Mouse (Mus musculus) cerebellum, postnatal 4 days (tissue): ENCODE results near the gene Tiam1.
A peak's percentile ranks its signal among the peaks of the same experiment; 100 is the strongest.

ENCODE experiments used
- DNase-seq, 2 experiments: peaks; one replicate each; pipeline ENCODE4 v3.0.0; 2022; ENCODE audit warnings: low spot score in 2 of 2, mixed read lengths in 1 of 2

Gene Tiam1

GRCm38 (mm10) chr16:90143760-90144516, at the start of gene Tiam1:
Gene Tiam1, minus strand, starts transcription at chr16:90143769.
- peak; percentile 94 to 97 for DNase-seq

GRCm38 (mm10) chr16:90191289-90191688, 47.7 kb upstream of the Tiam1 start:
- DNase-seq, result no peak

GRCm38 (mm10) chr16:90187453-90187852, 43.9 kb upstream of the Tiam1 start:
- no peak for DNase-seq

- DNase-seq, result peak; percentile 79 to 83
Observed at GRCm38 (mm10) chr16:90185928-90186588, 42.5 kb upstream of the Tiam1 start.

- DNase-seq, result no peak
Observed at GRCm38 (mm10) chr16:90184135-90184534, 40.6 kb upstream of the Tiam1 start.

- no peak for DNase-seq
Observed at GRCm38 (mm10) chr16:90181673-90182072, 38.1 kb upstream of the Tiam1 start.

- DNase-seq, result no peak
Observed at GRCm38 (mm10) chr16:90180975-90181374, 37.4 kb upstream of the Tiam1 start.

- no peak for DNase-seq
Observed at GRCm38 (mm10) chr16:90179892-90180291, 36.3 kb upstream of the Tiam1 start.

- no peak for DNase-seq
Observed at GRCm38 (mm10) chr16:90178404-90178803, 34.8 kb upstream of the Tiam1 start.

- no peak for DNase-seq
Observed at GRCm38 (mm10) chr16:90177425-90177824, 33.9 kb upstream of the Tiam1 start.

GRCm38 (mm10) chr16:90176472-90176871, 32.9 kb upstream of the Tiam1 start:
- no peak for DNase-seq

- DNase-seq, result no peak
Observed at GRCm38 (mm10) chr16:90171416-90171815, 27.8 kb upstream of the Tiam1 start.

- DNase-seq, result no peak
Observed at GRCm38 (mm10) chr16:90170676-90171075, 27.1 kb upstream of the Tiam1 start.

GRCm38 (mm10) chr16:90169863-90170630, 26.5 kb upstream of the Tiam1 start:
- no peak for DNase-seq

- DNase-seq, result peak; percentile 72 to 88
Observed at GRCm38 (mm10) chr16:90167646-90168045, 24.1 kb upstream of the Tiam1 start.

GRCm38 (mm10) chr16:90165435-90165834, 21.9 kb upstream of the Tiam1 start:
- DNase-seq, result no peak

- DNase-seq, result no peak
Observed at GRCm38 (mm10) chr16:90164942-90165341, 21.4 kb upstream of the Tiam1 start.

GRCm38 (mm10) chr16:90155080-90155479, 11.5 kb upstream of the Tiam1 start:
- DNase-seq, result no peak

- DNase-seq, result no peak
Observed at GRCm38 (mm10) chr16:90150820-90151219, 7.3 kb upstream of the Tiam1 start.

GRCm38 (mm10) chr16:90150126-90150525, 6.6 kb upstream of the Tiam1 start:
- no peak for DNase-seq

GRCm38 (mm10) chr16:90149335-90149734, 5.8 kb upstream of the Tiam1 start:
- no peak for DNase-seq

GRCm38 (mm10) chr16:90145244-90145643, 1.7 kb upstream of the Tiam1 start:
- DNase-seq, result no peak
